Mouse (Mus musculus) cerebral cortex, adult 2 months (tissue): ENCODE measurements around the gene Ncapd2.

Experiments
- WGBS: fragments of 180-500 bp; shearing (Covaris S2); methylation state at CpG from one replicate; pipeline ENCODE4 v1.1.7; 2018; 5-methylcytosine and 5-hydroxymethylcytosine counted together

Gene Ncapd2

DNA sequence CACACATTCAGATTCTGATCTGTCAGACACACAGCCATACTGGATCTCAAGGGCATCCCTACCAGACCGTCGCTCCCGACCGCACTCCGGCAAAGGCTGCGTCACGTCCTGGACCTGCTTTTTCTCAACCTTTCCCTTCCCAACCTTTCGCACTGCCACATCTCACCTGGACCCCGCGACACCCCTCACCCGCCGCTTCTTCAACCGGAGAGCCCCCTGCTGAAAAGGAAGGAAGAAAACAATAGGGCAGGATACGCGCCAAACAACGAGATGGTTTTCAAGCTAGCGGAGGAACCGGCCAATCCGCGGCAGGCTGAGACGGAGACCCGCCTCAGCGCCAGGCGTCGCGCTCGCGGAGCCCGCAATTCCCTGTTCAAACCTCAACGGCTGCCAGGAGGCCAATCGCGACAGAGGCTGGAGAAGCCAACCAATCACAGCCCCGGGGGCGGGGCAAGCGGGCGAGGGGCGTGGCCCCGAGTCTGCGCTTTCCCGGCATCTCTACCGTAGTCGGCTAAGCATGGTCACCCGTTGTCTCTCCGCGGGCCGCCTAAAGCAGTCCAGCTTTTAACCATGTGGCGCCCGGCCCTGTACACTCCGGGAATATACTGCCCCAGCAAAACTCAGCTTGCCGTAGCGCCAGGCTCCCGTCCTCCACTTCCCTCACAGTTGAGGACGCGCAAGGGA lies at the start of gene Ncapd2, which contains the start of gene Mrpl51:
Ncapd2 (minus strand) TSS at position 370 of the 684 bp plus-strand sequence.
Mrpl51 (plus strand) TSS at position 470 of the 684 bp plus-strand sequence.
- WGBS = under 1% methylated on average over 54 of the region's 54 CpGs

DNA sequence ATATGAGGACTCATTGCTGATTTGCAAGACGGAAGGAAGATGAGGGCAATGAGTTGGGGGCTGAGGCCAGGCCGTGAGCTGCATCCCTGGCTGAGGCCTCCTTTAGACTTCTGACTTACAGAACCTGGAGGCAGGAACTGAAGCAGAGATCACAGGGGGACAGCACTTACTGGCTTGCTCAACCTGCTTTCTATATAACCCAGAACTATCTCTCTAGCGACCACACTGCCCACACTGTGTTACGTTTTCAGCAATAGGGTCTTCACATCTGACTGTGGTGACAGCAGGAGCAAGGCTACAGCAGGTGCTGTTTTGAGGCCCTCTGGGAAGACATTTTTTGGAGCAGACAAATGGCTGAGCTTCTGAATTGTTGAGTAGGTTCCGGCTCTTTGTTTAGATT lies 49.1 kb upstream of the Ncapd2 start:
- WGBS = 88% methylated on average over 5 of the region's 5 CpGs

DNA sequence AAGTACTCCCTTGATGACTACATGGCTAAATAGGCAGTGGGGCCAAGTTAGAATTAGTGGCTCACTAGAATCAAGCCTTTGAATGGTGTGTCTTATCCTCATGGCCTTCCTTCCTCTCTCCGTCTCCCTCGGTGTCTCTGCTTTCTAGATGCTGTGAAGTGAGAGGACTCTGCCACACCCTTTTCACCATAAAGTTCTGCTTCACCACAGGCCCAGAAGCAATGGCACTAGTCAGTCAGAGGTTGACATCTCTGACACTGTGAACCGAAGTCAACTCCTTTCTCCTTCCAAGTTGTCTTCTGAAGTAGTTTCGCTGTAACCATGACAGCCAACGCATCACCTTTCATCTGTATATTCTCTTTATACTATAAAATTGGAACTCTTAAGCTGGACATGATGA lies 48.0 kb upstream of the Ncapd2 start:
- 94% methylated on average over 5 of the region's 5 CpGs for WGBS

DNA sequence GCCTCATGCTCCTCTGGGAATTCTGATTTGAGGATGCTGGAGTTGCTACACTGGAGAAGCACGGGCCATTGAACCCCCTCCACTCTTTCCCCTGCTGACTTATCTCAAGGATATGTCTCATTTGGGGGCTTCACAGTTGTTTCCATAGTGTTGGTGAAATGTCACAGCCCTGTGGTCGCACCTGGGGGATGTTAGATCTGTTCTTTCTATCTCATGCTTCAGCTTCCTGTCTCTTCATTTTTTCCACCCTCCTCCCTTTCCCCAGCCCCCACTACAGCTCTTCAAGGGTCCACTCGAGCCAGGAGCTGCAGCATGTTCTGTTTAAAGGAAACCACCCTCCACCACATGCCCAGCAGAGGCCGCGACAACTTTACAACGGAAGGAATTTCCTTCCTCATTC lies 46.9 kb upstream of the Ncapd2 start:
- WGBS = 75% methylated on average over 6 of the region's 6 CpGs

DNA sequence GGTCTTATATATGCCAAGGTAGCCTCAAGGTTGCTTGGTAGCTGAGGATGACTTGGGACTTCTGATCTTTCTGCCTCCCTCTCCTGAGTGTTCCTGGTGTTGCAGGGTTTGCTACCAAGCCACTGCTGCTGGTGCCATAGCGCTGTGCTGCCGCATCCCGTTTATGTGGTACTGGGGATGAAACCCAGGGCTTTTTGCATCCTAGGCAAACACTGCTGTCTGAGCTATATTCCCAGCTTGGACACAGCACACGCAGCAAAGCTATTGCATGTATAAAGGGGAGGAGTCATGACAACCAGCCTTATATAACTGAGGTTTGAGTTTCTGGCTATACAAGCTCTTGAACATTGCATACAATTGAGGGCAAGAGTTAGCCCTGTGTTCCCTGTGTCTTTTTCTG lies 45.9 kb upstream of the Ncapd2 start:
- WGBS = 71% methylated on average over 4 of the region's 4 CpGs

DNA sequence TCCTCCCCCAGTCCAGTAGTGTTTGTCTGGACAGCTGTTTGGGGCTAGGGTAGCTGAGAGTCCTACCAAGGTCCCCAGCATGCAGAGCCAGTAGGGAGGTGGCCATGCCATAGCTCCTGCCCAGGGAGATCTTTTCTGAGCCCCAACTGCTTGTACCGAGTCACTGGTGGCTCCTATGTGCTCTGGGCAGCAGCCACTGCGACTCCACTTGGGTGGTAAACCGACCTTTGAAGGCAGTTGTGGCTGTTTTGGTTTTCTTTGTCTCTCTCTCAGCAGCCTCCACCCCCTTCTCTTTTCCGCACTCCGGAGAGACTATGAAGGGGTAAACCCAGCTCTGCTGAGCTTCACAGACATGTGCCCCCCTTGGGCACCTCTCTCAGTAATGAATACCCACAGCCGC lies 45.3 kb upstream of the Ncapd2 start, which contains the start of gene Cd27:
Cd27 (minus strand) TSS at position 229 of the 400 bp plus-strand sequence.
- 55% methylated on average over 6 of the region's 6 CpGs for WGBS

DNA sequence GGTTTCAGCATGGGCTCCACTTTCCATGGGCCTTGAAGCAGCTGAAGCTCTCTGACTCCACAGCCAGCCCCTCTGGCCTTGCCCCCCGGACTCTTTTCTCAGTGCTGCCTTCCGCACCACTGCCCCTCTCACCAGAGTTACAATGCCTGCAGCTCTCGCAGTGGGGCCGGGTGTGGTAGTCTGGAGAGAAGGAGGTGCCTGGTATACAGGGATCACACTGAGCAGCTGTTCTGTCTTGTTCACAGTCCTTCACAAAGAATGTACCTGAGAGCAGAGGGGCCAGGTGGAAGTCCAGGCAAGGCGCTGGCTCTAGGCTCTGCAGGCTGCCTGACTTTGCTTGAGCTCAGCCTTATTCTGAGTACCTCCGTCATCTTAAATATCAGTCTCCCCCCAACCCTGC lies 44.8 kb upstream of the Ncapd2 start:
- WGBS = 79% methylated on average over 6 of the region's 6 CpGs

DNA sequence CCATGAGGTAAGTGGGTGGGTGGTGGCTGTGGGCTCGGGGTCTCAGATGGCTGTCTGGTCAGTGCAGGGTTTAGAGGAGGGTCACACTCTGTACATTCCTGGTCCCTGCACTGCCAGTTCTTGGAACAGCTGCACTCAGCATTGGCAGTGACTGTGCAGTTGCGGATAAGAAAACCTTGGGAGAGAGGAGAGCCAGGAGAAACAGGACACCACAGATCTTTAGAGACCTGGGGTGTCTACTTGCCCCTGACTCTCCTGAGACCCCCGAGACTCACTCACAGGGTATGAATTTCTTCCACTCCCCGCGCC lies 43.0 kb upstream of the Ncapd2 start:
- WGBS = 81% methylated on average over 5 of the region's 5 CpGs

DNA sequence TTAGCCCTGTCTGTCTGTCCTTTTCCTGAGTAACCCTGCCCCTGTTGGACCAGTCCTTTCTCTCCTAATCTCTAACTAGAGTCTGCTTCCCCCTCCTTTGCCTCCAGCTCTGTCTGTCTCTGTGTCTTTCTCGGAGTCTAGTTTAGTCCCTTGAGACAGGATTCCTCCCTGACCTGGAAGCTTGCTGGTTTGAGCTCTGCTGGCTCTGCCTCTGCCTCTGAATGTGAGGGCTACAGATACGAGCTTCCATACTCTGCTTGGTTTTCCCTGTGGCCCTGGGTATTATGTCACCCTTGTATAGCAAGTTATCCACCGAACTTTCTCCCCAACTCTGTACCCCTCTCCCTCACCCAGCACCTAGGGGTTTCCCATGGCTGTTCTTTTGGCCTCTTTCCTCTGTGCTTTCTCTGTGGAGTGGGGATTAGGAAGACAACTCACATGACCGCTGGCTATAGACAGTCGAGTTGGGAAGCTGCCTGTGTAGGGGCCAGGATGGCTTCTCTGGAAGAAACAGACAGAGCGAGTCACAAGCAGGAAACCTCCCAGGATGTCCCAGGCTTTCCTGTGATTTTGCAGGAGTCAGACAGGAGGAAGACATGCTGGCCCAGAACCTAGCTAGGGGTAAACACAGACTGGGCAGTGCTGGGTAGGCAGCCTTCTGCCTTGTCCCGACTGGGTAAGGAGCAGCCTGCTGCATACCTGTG lies 42.5 kb upstream of the Ncapd2 start:
- WGBS = 68% methylated on average over 7 of the region's 7 CpGs

DNA sequence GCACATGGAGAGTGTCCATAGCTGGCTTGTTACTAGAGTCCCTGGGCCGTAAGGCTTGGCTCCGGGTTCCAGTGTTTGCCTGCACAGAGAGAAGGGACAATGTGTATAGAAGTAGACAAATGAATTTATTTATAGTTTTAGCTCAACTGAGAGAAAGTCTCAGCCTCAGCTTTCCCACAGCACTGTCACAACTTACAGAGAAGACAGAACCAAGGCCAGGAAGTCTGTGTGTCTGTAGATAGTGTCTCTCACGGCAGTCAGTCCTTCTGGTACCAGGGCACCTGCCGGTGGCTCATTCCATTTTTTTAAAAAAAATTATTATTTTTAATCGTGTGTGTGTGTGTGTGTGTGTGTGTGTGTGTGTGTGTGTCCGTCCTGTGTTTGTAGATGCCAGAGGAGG lies 41.0 kb upstream of the Ncapd2 start:
- WGBS = 75% methylated on average over 6 of the region's 6 CpGs

DNA sequence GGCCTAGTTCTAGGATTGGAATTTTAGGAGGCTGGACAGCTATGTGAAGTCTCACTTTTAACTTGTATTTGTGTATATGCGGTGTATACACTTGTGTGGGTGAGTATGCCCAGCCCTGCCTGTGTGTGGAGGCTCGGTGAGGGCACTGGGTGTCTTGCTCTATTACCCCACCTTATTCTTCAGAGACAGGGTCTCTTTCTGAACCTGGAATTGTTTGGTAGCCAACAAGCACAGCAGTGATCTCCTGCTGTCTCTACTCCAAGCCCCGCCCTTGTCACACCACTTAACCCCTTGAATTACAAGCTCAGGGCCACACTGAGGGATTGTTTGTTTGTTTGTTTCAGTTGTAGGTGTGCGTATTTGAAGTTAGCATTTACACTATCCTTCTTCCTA lies 40.5 kb upstream of the Ncapd2 start:
- WGBS = 50% methylated on average over 4 of the region's 4 CpGs

DNA sequence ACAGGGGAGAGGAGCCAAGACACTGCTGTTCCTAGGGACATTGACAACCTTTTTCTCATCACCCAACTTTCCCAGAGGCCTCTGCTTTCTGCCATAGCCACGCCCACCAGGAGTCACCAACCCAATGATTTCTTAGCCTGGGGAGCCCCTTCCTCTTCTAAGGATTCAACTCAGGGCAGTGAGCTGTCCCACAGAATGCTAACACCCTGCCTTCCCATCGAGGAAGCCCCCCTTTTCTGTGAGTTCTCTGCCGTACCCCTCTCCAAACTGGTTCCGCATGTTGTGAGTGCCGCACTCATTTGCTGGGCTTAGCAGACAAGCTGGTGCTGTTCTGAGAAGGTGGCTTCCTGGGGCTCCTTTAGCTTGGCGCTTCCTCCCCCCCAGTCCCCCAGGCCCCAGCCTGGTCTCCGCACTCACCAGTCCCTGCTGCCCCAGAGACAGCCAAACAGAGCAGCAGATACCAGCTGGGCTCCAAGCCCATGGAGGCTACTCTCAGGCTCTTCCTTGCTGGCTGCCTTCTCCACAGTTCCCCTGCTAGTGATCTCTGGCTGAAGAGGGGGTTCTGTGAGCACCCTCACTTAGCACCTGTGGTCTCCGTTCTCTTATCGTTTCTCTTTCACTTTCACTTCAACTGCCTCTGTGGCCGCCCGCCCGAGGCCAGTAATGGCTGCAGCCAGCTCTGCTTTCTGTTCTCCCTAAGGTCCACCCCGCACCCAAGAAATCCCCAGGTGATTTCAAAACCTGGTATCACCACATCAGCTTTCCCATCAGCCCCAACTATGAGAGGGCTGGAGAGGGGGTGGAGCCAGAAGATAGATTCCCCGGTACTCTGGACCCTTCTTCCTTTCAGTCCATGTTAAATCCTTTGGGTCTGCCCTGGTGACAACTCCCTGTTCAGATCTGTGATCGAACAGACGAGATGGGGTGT lies 39.9 kb upstream of the Ncapd2 start, which contains the start of gene Tapbpl:
Tapbpl (minus strand) TSS at position 744 of the 928 bp plus-strand sequence.
- WGBS = 15% methylated on average over 16 of the region's 16 CpGs

DNA sequence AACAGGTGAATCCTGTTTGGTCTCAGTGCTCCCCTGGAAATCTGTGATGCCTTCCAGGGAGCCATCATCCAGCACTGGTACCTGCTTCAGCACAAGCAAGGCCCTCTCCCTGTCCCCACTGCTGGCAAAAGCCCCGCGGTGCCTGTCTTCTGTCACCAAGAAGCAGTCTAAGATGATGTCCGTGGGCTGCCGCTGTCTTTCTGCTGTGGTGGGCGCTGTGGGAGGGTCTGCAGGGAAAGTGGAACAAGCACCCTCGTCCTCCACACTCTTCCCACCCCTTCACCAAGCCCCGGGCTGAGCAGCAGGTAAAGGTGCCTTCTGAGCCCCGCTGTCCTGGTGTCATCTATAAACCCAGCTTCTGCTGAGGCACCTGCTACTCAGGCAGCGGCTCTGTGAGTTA lies 39.1 kb upstream of the Ncapd2 start:
- WGBS = 61% methylated on average over 9 of the region's 9 CpGs

DNA sequence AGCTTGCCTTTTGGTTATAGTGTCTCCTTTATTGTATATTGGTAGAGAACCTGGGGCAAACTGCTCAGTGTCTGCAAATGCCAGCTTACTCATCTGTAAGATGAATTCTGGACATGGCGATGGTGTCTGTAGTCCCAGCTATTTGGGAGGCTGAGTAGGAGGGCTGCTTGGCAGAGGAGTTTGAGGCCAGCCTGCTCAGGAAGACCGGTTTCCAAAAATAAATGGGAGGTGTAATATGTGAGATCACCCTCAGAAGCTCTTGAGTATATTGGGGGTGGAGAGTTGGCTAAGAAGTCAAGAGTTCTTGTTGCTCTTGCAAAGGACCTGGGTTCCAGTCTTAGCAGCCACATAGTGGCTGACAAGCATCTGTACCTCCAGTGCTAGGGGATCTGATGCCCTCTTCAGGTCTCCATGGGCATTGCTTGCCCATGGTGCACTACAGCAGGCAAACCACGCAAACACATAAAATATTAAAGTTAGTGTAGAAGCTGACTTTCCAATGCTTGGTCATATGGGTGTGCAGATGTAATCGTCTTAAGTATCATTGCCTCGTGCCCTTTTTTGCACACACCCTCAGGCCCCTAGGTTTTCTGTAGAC lies 34.1 kb upstream of the Ncapd2 start:
- 69% methylated on average over 5 of the region's 5 CpGs for WGBS

DNA sequence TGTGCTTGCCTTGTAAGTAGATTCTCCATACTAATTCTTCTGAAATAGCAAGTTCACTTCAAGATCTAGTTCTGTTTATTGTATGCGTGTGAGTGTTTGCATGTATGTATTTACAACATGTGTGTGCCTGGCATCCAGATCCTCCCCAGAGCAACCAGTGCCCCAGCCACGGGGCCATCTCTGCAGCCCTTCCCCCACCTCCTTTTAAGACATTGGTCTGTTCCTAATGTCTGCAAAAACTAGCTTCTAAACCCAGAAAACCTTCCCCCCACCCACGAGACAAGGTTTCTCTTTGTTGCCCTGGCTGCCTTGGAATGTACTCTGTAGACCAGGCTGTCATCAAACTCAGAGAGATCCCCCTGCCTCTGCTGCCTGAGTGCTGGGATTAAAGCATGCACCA lies 31.1 kb upstream of the Ncapd2 start:
- WGBS = 80% methylated on average over 3 of the region's 3 CpGs

DNA sequence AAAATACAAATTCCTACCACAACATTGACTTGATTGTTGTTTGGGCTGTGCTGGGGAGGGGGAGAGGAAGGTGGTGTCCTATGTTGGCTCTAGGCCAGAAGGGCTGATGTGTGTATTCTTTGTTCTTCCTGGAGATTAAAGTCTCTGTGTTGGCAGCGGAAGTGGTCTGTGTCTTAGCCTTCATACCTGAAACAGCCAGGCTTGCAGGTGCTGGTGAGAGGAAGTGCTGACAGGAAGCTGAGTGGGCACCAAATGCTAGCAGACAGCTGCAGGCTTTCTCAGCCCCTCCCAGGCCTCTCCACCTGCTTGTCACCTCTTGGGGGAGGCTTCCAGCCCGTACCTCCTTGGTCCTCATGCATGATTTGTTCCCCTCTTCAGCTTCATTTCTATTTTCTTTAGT lies 30.6 kb upstream of the Ncapd2 start:
- 55% methylated on average over 2 of the region's 2 CpGs for WGBS

DNA sequence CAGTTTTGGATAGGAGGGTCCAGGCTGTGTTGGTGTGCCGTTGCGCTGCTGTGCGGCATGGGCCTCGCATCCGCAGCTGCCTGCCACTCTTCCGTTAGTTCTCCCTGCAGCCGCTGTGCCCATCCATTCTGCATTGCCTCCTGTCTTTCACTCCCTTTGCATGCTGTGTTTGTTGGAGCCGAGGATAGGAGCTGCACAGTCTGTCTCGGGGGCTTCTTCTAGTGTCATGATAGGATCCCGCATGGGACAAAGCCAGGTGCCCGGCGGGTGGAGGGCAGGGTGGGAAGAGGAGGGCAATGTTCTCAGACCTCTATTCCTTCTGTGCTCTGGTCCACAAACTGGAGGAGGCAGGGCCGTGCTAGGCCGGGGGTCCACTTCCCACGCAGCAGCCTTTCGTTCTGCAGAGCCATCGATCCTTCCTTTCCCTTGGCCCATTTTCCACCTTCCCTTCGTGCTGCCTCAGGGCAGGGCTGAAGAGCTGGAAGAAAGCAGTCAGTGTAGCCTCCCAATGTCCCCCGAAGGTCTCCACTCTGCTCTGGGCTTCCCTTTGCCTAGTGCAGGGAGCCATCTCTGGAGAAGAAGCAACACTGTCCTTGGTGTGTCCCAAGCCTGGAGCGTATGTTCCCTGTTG lies 29.7 kb upstream of the Ncapd2 start:
- 94% methylated on average over 20 of the region's 20 CpGs for WGBS

DNA sequence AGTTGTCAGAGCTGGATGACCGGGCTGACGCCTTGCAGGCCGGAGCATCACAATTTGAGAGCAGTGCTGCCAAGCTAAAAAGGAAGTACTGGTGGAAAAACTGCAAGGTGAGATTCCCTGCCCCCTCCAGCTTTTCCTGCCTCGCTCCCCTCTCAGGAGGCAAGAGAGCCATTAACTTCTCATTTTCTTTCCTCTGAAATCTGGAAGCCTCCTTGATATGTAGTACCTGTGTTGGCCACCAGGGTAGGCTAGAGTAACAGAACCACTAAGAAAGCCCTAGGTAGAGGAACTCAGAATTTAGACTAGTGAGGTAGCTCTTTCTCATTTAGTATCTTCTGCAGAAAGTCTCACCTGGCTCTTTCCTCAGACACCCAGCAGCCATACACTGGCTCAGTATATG lies 27.5 kb upstream of the Ncapd2 start:
- 77% methylated on average over 4 of the region's 4 CpGs for WGBS

DNA sequence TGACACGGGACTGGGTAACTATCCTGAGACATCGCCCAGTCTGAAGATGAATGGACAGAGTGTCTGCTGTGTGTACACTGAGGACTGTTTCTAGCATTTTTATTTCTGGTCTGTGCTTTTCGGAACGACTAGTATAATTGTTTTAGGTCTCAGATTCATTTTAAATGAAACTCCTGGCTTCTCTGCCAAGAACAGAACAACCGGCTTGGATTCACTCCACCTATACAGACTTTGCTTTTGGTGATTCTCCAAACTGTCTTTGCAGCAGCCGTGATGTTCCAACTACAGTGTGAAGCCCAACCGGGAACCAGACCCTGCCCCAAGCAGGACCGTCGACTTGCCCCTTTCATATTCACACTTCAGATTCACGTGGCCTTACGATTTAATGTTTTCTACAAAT lies 26.4 kb upstream of the Ncapd2 start:
- 44% methylated on average over 11 of the region's 11 CpGs for WGBS

DNA sequence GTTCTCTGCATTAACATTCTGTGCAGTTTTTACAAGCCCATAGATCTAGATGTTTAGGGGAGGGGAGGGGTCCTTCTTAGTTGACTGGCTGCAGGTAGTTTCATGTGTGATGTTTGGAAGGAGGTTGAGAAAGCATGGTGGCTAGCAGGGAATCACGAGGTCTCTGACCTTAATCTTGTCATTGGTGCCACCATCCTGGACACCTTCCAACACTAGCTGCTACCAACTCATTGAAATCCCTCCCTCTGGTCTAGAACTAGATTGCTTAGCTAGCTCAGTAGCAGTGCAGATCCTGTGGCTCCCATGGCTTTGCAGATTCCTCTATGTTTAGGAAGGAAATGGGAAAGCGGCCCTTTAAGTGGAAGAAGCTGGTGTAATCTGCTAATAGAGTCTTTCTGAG lies 25.4 kb upstream of the Ncapd2 start:
- 71% methylated on average over 2 of the region's 2 CpGs for WGBS

DNA sequence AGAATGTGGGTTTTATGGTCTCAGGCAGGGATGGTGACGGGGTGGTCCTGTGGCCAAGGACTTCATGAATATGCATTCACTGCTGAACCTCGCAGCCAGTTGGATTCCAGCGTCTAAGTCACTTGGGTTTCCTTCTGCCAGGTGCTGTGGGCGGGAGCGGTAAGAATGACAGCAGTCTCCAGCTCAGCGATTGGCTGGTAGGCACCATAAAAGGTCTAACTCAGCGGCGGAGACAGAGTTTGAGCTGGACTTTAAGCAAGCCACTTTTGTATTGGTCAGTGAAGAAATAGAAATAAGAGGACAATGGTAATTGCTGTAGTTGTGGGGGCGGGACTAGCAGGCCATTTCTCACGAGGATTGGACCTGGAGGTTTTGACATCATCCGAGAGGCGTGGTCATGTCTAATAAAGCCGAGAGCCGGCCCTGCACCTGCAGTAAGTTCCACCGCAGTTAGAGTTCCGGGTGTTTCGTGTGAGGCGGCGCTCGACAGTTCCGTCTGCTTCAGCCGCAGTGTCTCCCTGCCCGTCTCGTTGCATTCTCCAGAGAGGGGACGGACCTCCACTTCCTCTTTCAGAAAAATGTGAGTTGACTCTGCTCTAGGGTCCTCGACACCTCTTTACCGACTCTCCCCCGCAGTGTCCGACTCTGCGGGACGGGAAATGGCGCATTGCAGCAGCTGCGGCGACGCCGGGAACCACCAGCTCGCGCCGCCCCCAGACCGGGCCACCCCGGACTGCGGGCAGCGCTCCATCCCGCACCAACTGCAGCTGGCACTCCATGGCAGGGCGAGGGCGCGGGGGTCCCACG lies 23.9 kb upstream of the Ncapd2 start, which contains the start of gene Vamp1:
Vamp1 (plus strand) TSS at position 404 of the 807 bp plus-strand sequence.
- under 1% methylated on average over 48 of the region's 48 CpGs for WGBS
